Mouse (Mus musculus) hindlimb bud, embryonic 11.5 days (tissue): ENCODE measurements around the gene Pigh.

Experiments used
- DNase-seq: peaks from one replicate; pipeline ENCODE4 v3.0.0-alpha.2; 2012; ENCODE audit warnings: low read depth, low spot score; ENCODE audit errors: extremely low spot score

The Pigh gene

DNA sequence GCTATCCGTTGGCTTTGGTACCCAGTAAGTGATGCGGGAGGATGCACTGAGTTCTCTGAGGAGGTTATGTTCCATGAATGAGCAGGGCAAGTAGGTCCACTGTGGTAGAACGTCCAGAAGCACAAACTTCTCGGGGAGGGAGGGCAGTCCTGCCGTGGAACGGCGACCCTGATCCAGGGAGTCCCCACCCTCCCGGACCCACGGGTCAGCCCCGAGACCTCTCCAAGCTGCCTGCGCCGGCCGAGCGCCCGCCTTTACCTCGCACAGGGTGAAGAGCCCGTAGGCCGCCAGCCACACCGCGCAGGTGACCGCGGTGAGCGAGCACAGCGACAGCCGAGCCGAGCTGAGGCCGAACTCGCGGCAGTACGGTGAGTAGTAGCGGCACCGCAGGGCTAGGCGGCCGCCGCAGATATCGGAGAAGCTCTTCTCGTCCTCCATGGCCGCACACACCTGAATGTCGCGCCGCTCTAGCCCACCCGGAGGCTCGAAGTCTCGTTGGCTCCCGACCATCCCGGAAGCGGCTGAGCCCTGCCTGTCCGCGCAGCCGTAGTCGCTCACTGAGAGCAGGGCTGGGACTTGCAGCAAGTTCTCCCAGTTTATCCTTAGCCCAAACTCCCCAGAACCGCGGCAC is at the start of gene Pigh:
TSS of gene Pigh (minus strand) at position 470 of the 631 bp plus-strand sequence.
- no peak for DNase-seq

DNA sequence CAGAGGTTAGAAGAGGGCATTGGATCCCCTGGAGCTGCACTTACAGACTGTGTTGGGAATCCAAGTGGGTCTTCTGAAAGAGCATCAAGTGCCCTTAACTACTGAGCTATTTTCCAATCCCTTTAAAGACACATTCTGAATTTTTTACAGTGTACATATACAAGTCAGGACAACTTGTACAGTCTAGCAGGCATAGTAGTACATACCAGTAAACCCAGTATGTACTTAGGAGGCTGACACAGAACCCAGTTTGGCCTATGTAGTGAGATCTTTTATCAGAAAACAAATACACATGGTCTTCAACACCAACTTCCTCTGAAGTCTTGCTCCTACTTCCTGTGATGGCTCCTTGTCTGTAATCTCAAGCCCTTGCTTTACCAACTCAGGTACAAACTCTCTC is 49.5 kb upstream of the Pigh start:
- DNase-seq, result no peak

DNA sequence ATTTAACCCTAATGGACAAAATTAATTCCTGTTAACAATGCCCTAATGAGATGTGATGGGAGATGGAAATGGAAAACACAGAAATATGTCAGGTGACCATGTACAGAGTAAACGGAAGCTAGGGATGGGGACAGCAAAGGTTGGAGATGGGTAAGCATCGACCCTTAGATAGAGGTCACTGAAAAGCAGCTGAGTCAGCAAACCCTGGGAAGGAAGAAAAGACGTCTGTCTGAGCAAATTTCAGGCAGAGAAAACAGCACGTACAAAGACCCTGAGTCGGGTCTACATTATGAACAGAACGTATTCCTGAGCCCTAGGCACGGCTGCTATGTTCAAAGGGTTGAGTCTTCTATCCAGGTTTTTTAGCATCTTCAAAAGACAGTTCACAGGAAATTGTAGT is 47.5 kb upstream of the Pigh start:
- no peak for DNase-seq

DNA sequence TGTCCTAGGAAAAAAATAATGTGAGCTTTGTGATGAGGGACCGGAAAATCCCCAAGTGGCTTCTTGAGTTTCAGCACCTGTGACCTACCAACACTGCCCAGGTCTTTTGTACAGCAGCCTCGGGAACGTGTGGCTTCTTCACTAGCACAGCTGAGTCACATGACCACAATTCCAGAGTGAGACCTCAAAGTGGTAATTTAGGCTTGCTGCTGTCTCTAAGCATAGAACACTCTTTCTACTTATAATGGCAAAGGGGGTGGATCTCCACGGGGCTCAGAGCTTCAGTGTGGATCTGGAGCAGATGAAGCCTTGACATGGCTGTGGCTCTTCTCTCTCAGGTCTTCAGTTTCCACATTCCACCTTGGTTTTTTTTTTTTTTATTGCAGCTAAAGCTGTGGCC is 45.7 kb upstream of the Pigh start:
- DNase-seq, result no peak

DNA sequence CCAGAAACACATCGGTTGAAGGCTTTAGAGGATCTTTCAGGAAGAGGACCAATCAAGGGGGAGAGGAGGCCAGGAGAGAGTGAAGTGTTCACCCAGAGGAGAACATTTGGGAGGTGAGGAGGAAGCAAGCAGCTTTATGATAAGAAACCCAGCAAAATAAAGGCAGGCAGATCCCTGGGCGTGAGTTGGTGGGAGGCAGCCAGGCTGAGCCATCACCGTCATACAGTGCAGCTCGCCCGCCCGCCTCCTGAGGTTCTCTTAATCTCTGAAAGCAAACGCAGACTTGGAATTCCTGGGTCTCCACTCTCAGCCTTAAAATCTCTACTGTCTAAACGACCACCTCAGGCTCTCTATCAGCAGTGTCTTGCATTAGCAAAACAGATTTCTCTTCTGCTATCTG is 45.2 kb upstream of the Pigh start:
- no peak for DNase-seq

DNA sequence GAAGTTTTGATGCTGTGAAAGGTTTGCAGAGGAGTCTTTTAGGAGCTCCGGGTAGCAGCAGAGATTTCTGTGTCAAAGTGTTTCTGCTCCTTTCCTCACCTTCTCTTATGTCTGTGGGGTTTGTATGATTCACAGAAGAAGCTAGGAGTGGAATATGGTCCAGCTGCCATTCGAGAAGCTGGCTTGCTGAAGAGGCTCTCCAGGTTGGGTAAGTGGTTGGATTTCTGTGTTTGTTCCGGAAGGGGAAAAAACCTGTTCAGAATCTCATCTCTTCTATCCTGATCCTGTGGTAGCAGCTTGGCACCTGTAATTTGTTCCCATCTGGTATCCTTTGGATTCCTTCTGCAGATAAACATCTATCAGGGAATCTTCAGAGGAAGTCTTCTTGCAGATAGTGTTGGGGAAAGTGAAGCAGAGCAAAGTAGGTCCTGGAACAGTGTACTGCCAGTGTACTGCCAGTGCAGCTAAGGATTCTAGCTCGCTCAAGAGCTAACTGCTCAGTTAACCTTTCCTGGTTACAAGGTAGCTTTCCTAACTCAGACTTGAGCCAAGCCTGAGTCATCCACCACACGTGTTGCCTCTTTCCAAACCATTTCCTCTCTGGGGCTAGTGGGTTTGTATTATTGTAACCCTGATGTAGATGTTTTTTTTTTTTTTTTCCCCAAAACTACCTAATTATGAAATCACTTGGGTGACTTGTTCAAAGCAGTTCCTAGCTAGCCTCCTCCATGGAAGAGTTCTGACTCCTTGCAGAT is 42.4 kb upstream of the Pigh start:
- DNase-seq, result no peak

DNA sequence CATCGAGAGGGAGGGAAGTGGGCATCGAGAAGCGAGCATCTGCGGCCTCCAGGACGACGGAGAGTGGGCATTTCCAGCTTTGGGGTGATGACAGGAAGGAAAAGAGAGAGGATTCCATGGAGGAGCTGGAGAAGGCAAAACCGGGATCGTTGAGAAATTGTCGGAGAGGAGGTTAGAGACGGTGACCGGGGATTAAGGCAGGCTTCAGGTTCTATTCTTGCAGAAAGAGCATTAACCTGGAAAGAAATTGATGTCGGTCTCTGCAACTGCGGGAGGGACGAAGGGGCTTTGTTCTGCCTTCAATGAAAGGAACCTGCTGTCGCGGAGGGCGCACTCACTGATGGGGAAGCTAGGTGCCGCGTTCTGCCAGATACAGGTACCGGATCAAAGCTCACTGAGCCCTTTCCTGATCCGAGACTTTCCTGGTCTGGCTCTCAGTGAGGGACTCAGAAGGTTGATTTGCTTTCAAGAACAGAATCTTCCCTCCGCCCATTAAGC is 41.8 kb upstream of the Pigh start:
- no peak for DNase-seq

DNA sequence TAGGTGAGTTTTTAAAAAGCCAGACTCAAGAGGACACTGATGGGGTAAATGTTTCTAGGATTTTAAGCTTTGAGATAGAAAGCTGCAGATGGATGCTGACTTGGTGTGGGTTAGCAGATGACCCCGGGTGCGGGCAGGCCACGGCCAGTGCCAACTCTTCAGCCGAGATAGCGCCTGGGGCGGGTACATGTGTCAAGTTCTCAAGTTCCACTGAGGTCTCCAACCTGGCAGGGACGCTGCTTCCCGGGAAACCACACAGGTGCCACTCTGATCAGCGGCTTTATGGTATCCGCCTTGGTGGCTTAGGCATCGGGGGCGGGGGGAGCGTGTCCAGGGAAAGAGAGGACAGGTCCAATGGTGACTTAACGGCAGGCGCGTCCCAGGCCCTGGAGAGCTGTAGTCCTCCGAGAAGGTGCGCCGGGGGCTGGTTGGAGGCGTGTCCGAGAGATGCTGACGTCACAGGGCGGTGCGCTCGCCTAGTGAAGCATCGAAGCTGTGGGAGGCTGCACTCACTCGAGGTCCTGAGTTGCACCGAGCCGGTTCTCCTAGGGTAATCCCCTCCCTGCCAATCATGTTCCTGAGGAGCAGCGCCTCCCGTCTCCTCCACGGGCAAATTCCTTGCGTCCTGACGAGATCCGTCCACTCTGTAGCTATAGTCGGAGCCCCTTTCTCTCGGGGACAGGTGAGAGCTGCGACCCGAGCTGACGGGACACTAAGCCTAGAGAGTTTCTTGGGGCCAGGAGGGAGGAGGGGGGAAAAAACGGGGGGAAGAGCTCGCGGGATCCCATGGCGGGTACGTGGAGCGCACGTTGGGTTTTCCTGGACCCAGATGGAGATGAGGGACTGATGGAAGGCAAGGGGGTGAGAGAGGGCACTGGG is 41.1 kb upstream of the Pigh start, which contains the start of gene Arg2:
TSS of gene Arg2 (plus strand) at position 479 of the 879 bp plus-strand sequence.
- peak; percentile 28 for DNase-seq

DNA sequence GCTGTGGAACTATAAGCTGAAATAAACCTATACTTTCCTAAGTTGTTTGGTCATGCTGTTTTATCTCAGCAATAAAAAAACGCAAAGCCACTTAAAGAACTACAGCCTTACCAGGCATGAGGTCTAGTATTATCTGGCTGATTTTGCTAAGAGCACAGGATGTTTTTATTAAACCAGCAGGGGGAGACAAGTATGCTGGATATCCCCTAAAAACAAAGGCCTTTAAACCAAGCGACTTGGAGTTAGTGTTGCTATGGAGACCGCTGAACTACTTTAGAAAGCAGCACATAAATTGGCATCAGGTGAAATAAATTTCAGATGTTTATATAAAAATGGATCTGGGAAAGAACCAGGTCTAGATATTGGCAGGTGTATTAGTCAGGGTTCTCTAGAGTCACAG is 33.4 kb upstream of the Pigh start:
- peak; percentile 26 for DNase-seq

DNA sequence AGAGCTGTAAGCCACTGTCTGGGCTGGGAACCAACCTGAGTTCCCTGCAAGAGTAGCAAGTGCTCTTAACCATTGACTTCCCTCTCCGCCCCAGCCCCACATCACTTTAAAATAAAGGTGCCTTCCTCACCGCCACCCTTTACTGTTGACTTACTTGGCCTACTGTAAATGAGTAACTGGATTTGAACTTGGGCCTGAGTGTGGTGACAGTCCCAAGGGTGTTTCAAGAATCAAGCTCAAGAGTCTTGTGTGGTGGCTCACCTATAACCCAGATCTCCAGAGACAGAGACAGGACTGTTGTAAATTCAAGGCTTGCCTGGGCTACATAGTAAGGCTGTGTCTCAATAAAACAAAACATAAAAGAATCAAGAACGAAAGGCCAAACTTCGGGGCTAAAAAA is 29.5 kb upstream of the Pigh start:
- DNase-seq, result no peak

DNA sequence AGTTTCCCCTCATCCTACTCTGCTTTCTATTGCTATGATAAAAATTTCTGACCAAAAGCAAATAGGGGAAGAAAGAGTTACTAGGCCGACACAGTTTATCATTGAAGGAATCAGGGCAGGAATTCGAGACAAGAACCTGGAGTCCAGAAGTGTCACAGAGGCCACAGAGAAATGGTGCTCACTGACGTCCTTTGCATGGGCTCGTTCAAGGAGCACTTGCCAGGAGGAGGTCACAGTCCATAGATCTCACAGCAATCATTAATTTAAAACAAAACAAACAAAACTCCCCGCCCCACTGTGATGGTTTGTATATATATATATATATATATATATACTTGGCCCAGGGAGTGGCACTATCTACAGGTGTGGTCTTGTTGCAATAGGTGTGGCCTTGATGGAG is 15.9 kb upstream of the Pigh start:
- DNase-seq, result no peak

DNA sequence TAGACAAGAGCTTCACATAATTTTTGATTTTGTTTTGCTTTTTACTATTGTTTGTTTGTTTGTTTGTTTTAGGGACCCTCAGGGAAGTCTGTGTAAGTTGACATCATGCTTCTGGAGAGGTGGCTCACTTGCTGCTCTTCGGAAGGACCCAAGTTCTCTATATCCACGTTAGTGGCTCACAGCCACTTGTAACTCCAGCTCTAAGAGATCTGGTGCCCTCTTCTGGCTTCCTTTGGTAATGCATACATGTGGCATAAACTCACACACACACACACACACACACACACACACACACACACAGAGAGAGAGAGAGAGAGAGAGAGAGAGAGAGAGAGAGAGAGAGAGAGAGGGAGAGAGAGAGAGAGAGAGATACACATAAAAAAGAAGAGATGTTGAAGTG is 15.1 kb upstream of the Pigh start:
- no peak for DNase-seq

DNA sequence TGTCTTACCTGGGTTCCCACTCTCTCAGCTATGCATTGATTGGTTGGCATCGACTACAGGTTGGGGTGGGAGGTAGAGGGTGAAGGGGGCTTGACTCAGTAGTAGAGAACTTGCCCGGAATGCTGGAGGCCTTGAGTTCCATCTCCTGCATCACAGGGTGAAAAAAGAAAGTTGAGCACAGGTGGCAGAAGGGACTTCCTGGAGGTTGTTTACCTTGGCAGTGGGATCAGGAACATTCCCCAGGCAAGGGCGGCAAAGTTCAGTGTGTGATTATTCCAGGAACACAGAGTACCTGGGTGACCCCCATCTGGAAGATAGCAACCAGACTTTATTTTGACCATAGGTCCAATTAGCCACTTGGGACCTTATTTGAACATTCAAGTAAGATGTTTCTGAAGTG is 14.3 kb upstream of the Pigh start:
- DNase-seq, result no peak

DNA sequence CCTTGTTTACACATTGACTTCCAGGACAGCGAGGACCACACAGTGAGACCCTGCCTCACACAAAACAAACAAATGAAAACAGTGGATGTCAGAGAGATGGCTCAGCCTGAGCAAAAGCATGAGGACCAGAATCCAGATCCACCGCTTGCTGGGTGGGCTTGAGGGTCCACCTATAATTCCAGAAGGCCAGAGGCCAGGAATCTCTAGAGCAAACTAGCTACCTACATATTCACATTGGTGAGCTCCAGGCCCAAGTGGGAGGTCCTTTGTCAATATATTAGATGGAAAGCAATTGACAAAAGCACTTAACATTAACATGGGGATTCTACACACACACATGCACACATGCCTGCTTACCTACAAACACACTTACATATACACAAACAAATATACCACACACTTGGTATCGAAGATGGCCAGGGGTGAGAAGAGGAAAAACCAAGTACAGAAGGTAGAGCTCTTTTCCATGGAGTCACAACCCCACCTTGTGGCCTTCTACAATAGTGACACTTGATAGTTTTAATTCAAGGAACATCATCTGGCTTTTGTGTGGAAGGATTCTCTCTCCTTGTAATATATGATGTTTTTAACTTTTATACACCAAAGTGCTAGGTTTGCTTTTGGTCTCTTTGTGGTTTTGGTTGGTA is 7.8 kb upstream of the Pigh start:
- DNase-seq, result no peak

DNA sequence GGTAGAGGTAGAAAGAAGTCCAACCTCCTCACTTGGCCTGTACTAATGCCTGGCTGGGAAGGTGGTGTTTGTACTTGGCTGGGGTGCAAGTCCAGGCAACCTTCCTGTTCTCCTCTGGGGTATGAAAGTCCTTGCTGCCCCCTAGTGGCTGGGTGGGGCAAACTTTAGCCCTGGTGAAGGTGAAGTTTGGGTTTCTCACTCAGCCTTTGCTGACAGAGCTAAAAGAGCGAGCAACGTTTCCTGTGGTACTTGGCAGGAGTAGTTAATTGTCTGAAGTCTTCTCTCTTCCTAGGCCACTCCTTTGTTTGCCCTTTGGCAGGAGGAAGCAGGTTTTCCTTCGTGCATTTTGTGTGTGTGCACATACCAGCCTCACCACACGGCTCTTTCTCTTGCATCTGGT is 3.1 kb upstream of the Pigh start:
- DNase-seq, result no peak

DNA sequence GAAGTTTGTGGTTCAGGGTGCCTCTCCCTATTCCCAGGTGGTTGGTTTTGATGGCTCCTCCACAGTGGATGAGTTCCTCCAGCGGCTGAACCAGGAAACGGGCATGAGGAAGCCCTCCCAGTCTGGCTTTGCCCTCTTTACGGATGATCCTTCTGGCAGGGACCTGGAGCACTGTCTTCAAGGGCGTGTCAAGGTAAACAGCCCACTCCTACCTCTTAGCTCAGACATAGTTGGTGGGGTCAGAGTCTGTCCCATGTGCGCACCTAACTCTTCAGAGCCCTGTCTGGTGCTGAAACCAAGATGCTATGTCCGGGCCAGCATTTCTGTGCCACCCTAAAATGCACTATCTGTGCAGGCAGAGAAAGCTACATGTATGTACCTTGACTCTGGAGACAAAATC is 16.1 kb downstream of the Pigh start:
- DNase-seq, result no peak

DNA sequence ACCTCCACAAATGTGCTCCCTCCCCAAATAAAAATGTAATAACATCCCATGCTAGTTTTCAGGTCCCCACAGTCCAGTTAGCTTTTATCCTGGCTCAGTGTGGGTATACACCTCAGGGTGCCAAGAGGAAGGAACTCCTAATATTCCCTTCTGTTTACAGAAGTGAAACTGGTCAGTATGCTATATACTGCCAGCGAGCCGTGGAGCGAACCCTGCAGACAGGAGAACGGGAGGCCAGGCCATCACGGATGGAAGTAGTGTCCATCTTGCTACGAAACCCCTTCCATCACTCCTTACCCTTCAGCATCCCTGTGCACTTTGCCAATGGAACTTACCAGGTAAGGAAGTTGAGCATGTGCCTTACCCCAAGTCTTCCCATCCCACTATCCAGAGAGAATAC is 16.9 kb downstream of the Pigh start:
- no peak for DNase-seq

DNA sequence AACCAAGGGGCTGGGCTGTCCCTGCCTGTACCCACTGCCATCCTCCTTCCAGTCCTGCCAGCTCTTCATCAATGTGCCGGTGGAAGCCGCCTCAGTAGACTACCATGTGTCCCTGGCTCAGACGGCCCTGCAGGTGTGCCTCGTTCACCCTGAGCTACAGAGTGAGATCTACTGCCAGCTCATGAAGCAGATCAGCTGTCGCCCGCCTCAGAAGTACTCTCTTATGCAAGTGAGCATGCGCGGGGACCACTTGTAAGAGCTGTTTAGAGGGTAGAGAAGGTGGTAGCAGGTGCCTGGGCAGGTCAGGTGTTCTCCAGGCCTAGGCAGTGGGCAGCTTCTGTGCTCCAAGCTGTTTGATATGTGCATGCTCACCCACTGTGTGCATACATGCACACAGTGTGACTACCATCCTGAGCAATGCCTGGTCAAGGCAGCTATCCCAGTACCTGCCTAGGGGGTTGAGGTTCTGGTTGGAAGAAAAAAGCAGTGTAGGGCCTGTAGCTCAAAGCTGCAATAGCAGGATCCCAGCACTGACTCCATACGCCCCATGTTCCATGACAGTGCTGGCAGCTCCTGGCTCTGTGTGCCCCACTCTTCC is 18.6 kb downstream of the Pigh start:
- DNase-seq, result no peak

DNA sequence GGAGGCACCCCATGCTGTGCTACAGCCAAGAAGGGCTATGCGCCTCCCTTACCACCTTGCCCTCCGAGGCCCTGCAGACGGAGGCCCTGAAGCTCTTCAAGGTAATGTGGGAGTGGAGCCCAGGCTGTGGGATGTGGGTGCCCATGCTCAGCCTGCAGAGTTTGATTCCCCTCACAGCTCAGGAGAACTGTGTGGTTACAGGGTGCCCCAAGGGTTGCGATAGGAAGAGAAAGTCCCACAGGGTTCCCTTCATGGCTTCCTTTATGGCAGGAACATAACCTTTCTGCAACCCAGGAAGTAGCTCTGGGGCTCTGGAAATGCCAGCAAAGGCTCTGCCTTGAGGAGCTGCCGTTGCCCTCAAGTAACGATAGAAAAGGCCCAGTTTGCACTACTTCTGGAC is 19.5 kb downstream of the Pigh start:
- no peak for DNase-seq

DNA sequence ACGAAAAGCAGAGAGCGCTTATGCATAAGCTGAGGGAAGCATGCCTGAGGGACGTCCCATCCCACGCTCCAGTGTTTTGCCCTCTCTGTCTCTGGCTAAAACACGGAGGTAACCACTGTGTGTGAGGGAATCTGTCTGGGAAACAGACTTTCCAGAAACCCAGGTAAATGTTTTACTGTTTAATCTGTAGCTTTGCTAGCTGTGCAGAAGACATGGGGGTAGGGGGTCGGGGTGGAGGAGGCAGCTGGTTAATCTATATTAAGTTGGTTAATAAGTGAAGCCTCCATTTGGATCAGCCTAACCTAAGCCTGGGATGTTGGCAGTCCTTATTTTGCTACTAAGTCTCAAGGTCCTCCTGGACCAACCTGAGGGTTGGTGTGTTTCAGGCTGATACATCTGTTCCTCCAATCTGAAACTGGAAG is 20.3 kb downstream of the Pigh start:
- no peak for DNase-seq

DNA sequence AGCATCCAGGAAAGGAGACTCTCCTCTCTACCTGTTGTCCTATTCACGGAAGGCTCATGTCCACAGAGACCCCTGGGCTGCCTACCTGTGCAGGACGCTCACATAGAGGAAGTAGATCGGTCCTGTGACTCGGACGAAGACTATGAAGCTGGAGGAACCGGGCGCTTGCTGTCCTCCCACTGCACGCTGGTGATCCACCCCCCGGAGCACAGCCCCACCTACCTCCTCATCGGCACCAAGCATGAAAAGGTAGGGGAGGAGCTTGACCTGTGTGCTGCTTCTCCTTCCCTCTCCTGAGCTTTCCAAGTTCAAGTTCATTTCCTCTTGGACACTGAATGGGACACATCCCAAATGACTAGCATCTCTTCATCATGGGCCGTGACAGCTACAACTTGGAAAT is 21.1 kb downstream of the Pigh start:
- no peak for DNase-seq
